Comparison of ENCODE assay signal across 13 mouse cellular contexts in genomic region chr11:82171316-82172071, GRCm38 (mm10). TPM values are rescaled to one million over a fixed set of nuclear protein-coding genes. Genes with fewer than 3 reads are reported as not detected.
A peak's percentile ranks its signal among the peaks of the same experiment; 100 is the strongest.
DNase-seq lines count a peak whose midpoint lies in the region; ATAC-seq and TF ChIP-seq lines count a peak whose summit lies in the region.
"Had no signal": no experiment of that assay in that cellular context is flagged by ENCODE, and none has a peak within 500 bp of the region (broad histone marks: within the 10 kb centered on the region; RNA-seq: fewer than 3 reads in every experiment).

No protein-coding gene starts in this region.

- no peak overlapping the region for H3K4me2 ChIP-seq in intestine, embryonic 16.5 days (ENCODE audit: low read depth, low read length)
- no peak overlapping the region for H3K4me2 ChIP-seq in intestine, postnatal 0 days (replicated peaks; ENCODE audit: low read depth)
- no peak overlapping the region for H3K4me2 ChIP-seq in forebrain, embryonic 13.5 days
- H3K4me2 ChIP-seq: embryonic facial prominence, embryonic 13.5 days had no signal

- WGBS in intestine, embryonic 16.5 days = 68% methylated on average over 7 of the region's 7 CpGs
- 62% methylated on average over 7 of the region's 7 CpGs for WGBS in intestine, postnatal 0 days
- 78% methylated on average over 7 of the region's 7 CpGs for WGBS in forebrain, embryonic 13.5 days

- H3K27ac ChIP-seq in intestine, embryonic 16.5 days (ENCODE audit: low read length) = peak overlapping the region; percentile 19; the same call in 1 of the 2 replicates
- H3K27ac ChIP-seq in intestine, postnatal 0 days (ENCODE audit: low read depth, low read length) = no peak overlapping the region
- H3K27ac ChIP-seq in forebrain, embryonic 13.5 days = no peak overlapping the region
- H3K27ac ChIP-seq: embryonic facial prominence, embryonic 13.5 days; kidney, postnatal 0 days had no signal

- no peak overlapping the region for H3K9ac ChIP-seq in intestine, embryonic 16.5 days (ENCODE audit: low read depth, low read length)
- no peak overlapping the region for H3K9ac ChIP-seq in intestine, postnatal 0 days (ENCODE audit: low read depth, low read length)
- H3K9ac ChIP-seq in forebrain, embryonic 13.5 days = no peak overlapping the region
- H3K9ac ChIP-seq: embryonic facial prominence, embryonic 13.5 days had no signal

- no peaks in the 10 kb centered on the region for H3K9me3 ChIP-seq in intestine, embryonic 16.5 days (ENCODE audit: control insufficient read depth, low read length)
- no peaks in the 10 kb centered on the region for H3K9me3 ChIP-seq in intestine, postnatal 0 days (ENCODE audit: control insufficient read depth)
- H3K9me3 ChIP-seq in forebrain, embryonic 13.5 days (replicated peaks) = no peaks in the 10 kb centered on the region
- H3K9me3 ChIP-seq: embryonic facial prominence, embryonic 13.5 days had no signal

- H3K36me3 ChIP-seq in intestine, embryonic 16.5 days (ENCODE audit: control insufficient read depth, insufficient read depth, low read length) = no peaks in the 10 kb centered on the region
- no peaks in the 10 kb centered on the region for H3K36me3 ChIP-seq in intestine, postnatal 0 days (ENCODE audit: control insufficient read depth, insufficient read depth)
- H3K36me3 ChIP-seq in forebrain, embryonic 13.5 days (ENCODE audit: poor library complexity, severe bottlenecking) = no peaks in the 10 kb centered on the region
- H3K36me3 ChIP-seq: embryonic facial prominence, embryonic 13.5 days had no signal

- TF ChIP-seq CTCF in intestine, postnatal 0 days (IDR thresholded peaks at IDR 0.05; ENCODE audit: low read depth) = no peak

- ATAC-seq in intestine, embryonic 16.5 days = no peak
- no peak for ATAC-seq in intestine, postnatal 0 days
- no peak for ATAC-seq in forebrain, embryonic 13.5 days
- no peak for ATAC-seq in CD4-positive, CD25-positive, alpha-beta regulatory T cell, adult 4 months

- H3K4me3 ChIP-seq in intestine, embryonic 16.5 days (ENCODE audit: low read length) = no peak overlapping the region
- no peak overlapping the region for H3K4me3 ChIP-seq in intestine, postnatal 0 days (ENCODE audit: low read depth, low read length)
- H3K4me3 ChIP-seq in forebrain, embryonic 13.5 days = no peak overlapping the region
- H3K4me3 ChIP-seq: embryonic facial prominence, embryonic 13.5 days had no signal

- no peaks in the 10 kb centered on the region for H3K27me3 ChIP-seq in intestine, embryonic 16.5 days (replicated peaks; ENCODE audit: control insufficient read depth, insufficient read depth, low read length)
- no peaks in the 10 kb centered on the region for H3K27me3 ChIP-seq in intestine, postnatal 0 days (replicated peaks; ENCODE audit: control insufficient read depth, insufficient read depth, low read length)
- H3K27me3 ChIP-seq in forebrain, embryonic 13.5 days = no peaks in the 10 kb centered on the region

- H3K4me1 ChIP-seq in intestine, embryonic 16.5 days (ENCODE audit: control insufficient read depth, insufficient read depth, low read length) = no peaks in the 10 kb centered on the region
- no peaks in the 10 kb centered on the region for H3K4me1 ChIP-seq in intestine, postnatal 0 days (replicated peaks; ENCODE audit: control insufficient read depth, insufficient read depth, low read length)
- H3K4me1 ChIP-seq in forebrain, embryonic 13.5 days = no peaks in the 10 kb centered on the region
- H3K4me1 ChIP-seq: embryonic facial prominence, embryonic 13.5 days had no signal

- peak; percentile 23 for DNase-seq in adrenal gland, postnatal 10 days
- DNase-seq in heart, adult 9 months (ENCODE audit: low spot score in 2 of 2) = peak; percentile 85 to 89
- peak; percentile 18 to 74 for DNase-seq in lung, postnatal 4 days
- no peak for DNase-seq in T-cell, adult 2 months (ENCODE audit: low spot score)
- DNase-seq: thymus, postnatal 14 days had no signal

RNA-seq across cellular contexts. Expression of gene Ccl8, which starts 56.5 kb away (rescaled TPM):
- 0.40 TPM in 1 of 2 replicates, not detected in the other for polyA plus RNA-seq in intestine, embryonic 16.5 days (2015; fragmentation: Nextera tagmentation; extraction: Ambion mirVana)
- polyA plus RNA-seq in intestine, postnatal 0 days (2015; fragmentation: Nextera tagmentation; extraction: Ambion mirVana) = not detected in 2 replicates
- not detected for total RNA-seq in adrenal gland, postnatal 10 days (2021)
- not detected in 2 replicates for polyA plus RNA-seq in forebrain, embryonic 13.5 days (2015; fragmentation: Nextera tagmentation; extraction: Ambion mirVana)
- polyA plus RNA-seq in CD4-positive, CD25-positive, alpha-beta regulatory T cell, adult 4 months (2017; shearing (Covaris generic)) = not detected
- polyA plus RNA-seq: embryonic facial prominence, embryonic 13.5 days; heart, embryonic 14.5 days; limb, embryonic 14.5 days had no signal
